30 mouse cellular contexts compared by ENCODE assay signal in the genomic region with DNA sequence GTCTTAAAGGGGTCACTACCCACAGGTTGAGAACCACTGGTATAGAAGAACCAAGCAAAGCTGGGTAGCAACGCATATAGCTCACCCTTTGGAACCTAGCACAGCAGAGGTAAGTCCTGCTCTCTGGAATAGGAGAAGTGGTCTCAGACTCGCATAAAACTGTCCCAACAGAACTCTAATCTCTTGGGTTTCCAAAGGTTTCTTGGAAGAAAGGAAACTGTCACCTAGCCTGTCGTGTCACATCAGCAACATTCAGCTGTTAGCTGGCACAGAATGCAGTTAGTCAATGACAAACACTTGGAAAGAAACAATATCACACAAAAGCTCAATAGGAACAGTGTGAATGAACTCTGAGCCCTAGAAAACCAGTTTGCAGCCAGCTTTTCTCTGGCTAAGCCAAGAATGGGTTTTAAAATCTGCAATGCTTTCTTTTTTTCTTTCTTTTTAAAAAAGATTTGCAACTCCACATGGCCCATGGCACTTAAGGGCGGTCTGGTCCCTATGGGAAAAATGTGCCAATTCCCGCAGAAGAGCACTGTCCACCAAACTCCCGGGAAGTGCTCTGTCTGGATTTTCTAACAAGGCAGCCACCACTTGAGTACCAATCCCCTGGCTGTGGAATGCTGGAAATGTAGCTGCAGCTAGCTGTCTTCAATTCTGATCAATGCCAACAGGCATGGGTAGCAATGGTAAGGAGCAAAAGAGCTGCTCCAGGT. TPM values are rescaled to one million over a fixed set of nuclear protein-coding genes. Genes with fewer than 3 reads are reported as not detected.
DNase-seq lines count a peak whose midpoint lies in the region; ATAC-seq and TF ChIP-seq lines count a peak whose summit lies in the region.
"Had no signal": no experiment of that assay in that cellular context is flagged by ENCODE, and none has a peak within 500 bp of the region (broad histone marks: within the 10 kb centered on the region; RNA-seq: fewer than 3 reads in every experiment).

No protein-coding gene starts in this region.

- no peak overlapping the region for H3K4me3 ChIP-seq in layer of hippocampus, adult 2 months
- no peak overlapping the region for H3K4me3 ChIP-seq in ES-E14 (ENCODE audit: insufficient read depth in 1 of 2, low read depth in 1 of 2, low read length in 2 of 2, poor library complexity in 1 of 2, severe bottlenecking in 1 of 2)
- no peak overlapping the region for H3K4me3 ChIP-seq in forebrain, embryonic 16.5 days (replicated peaks; ENCODE audit: low read length)
- H3K4me3 ChIP-seq: embryonic facial prominence, embryonic 10.5 days; embryonic facial prominence, embryonic 15.5 days; limb, embryonic 12.5 days; liver, embryonic 12.5 days; megakaryocyte, embryonic 14.5 days; neural tube, embryonic 15.5 days had no signal

- in situ Hi-C loops in ES-E14 (cut with MboI; ENCODE audit: low sequenced_read_pairs in 2 of 2, unreplicated experiment in 2 of 2) = no loop called here

- H3K4me2 ChIP-seq in forebrain, embryonic 16.5 days (ENCODE audit: low read length) = no peak overlapping the region
- H3K4me2 ChIP-seq: embryonic facial prominence, embryonic 15.5 days; limb, embryonic 12.5 days; liver, embryonic 12.5 days; neural tube, embryonic 15.5 days had no signal

- H3K9me3 ChIP-seq in ES-E14 (ENCODE audit: control insufficient read depth, insufficient read depth, low read depth, low read length) = no peaks in the 10 kb centered on the region
- no peaks in the 10 kb centered on the region for H3K9me3 ChIP-seq in forebrain, embryonic 16.5 days (ENCODE audit: control insufficient read depth, low read length)
- H3K9me3 ChIP-seq: embryonic facial prominence, embryonic 10.5 days; embryonic facial prominence, embryonic 15.5 days; limb, embryonic 12.5 days; liver, embryonic 12.5 days; megakaryocyte, embryonic 14.5 days; neural tube, embryonic 15.5 days had no signal

- ATAC-seq in forebrain, embryonic 16.5 days = peak; percentile 73; the same call in 1 of the 2 replicates
- ATAC-seq: activated CD4-positive, CD25-positive, alpha-beta regulatory T cell, adult 4 months; hindbrain, embryonic 16.5 days; liver, embryonic 12.5 days; liver, postnatal 0 days had no signal

- H3K27me3 ChIP-seq in forebrain, embryonic 16.5 days (replicated peaks; ENCODE audit: control insufficient read depth, insufficient read depth, low read length) = no peaks in the 10 kb centered on the region
- H3K27me3 ChIP-seq: embryonic facial prominence, embryonic 15.5 days; limb, embryonic 12.5 days; liver, embryonic 12.5 days; megakaryocyte, embryonic 14.5 days; neural tube, embryonic 15.5 days had no signal

- 21% methylated on average over 6 of the region's 6 CpGs for WGBS in forebrain, embryonic 16.5 days

- no peak for TF ChIP-seq CTCF in layer of hippocampus, adult 2 months (conservative IDR thresholded peaks at IDR 0.05)
- no peak for TF ChIP-seq CTCF in brain, embryonic 14.5 days (IDR thresholded peaks at IDR 0.05; ENCODE audit: borderline replicate concordance, extremely low read depth, insufficient read depth, insufficient read length)

- no peak for TF ChIP-seq POLR2A in brain, embryonic 14.5 days (IDR thresholded peaks at IDR 0.05; ENCODE audit: borderline replicate concordance, extremely low read depth, insufficient read depth, insufficient read length, poor library complexity, severe bottlenecking)

- peak overlapping the region; percentile 53; the same call in 1 of the 2 replicates for H3K27ac ChIP-seq in layer of hippocampus, adult 2 months
- H3K27ac ChIP-seq in ES-E14 (ENCODE audit: insufficient read depth, low read depth, low read length, poor library complexity, severe bottlenecking) = no peak overlapping the region
- peak overlapping the region; percentile 30; the same call in 1 of the 2 replicates for H3K27ac ChIP-seq in forebrain, embryonic 16.5 days (ENCODE audit: low read length)
- H3K27ac ChIP-seq: embryonic facial prominence, embryonic 10.5 days; embryonic facial prominence, embryonic 15.5 days; limb, embryonic 12.5 days; liver, embryonic 12.5 days; neural tube, embryonic 15.5 days; stomach, postnatal 0 days had no signal

- no peak for DNase-seq in layer of hippocampus, adult 2 months (ENCODE audit: low spot score in 2 of 2)
- no peak for DNase-seq in layer of hippocampus, postnatal 14 days (ENCODE audit: low spot score in 2 of 2)
- no peak for DNase-seq in ES-E14 (ENCODE audit: low read depth, low spot score)
- DNase-seq in brain, embryonic 14.5 days (ENCODE audit: low read depth) = peak; percentile 75
- DNase-seq in ovary, postnatal 36 days (ENCODE audit: low spot score) = no peak
- no peak for DNase-seq in kidney, adult 11 months
- DNase-seq: adrenal gland, adult 2 months; adrenal gland, postnatal 36 days; B cell, adult 2 months; cerebellum, adult 2 months; cerebellum, postnatal 14 days; kidney, adult 9 months; kidney, postnatal 10 days; layer of hippocampus, adult 9-11 months; liver, postnatal 0 days; lung, postnatal 36 days; right cerebral cortex, adult 18-20 months; spleen, adult 18-20 months; thymus, adult 18-20 months; thymus, postnatal 25 days had no signal

- peaks cover 45% of the 10 kb centered on the region for H3K36me3 ChIP-seq in ES-E14 (ENCODE audit: control insufficient read depth, insufficient read depth, low read length, poor library complexity, severe bottlenecking)
- peaks cover 7% of the 10 kb centered on the region for H3K36me3 ChIP-seq in forebrain, embryonic 16.5 days (ENCODE audit: control insufficient read depth, insufficient read depth)

- H3K4me1 ChIP-seq in ES-E14 (ENCODE audit: control insufficient read depth in 2 of 2, insufficient read depth in 2 of 2, low read length in 2 of 2, poor library complexity in 1 of 2) = peaks cover 3 to 4% of the 10 kb centered on the region in 2 experiments; a peak in 1 of 4 replicates
- peaks cover 7% of the 10 kb centered on the region; the same call in 1 of the 2 replicates for H3K4me1 ChIP-seq in forebrain, embryonic 16.5 days (replicated peaks; ENCODE audit: control insufficient read depth, insufficient read depth, low read length)
- H3K4me1 ChIP-seq: embryonic facial prominence, embryonic 10.5 days; embryonic facial prominence, embryonic 15.5 days; limb, embryonic 12.5 days; liver, embryonic 12.5 days; megakaryocyte, embryonic 14.5 days; neural tube, embryonic 15.5 days had no signal

- H3K9ac ChIP-seq in ES-E14 (ENCODE audit: insufficient read depth, low read depth, low read length, poor library complexity, severe bottlenecking) = no peak overlapping the region
- no peak overlapping the region for H3K9ac ChIP-seq in forebrain, embryonic 16.5 days (replicated peaks; ENCODE audit: low read depth, low read length)
- H3K9ac ChIP-seq: embryonic facial prominence, embryonic 15.5 days; limb, embryonic 12.5 days; liver, embryonic 12.5 days; liver, postnatal 0 days; neural tube, embryonic 15.5 days had no signal

TF ChIP-seq in ES-E14, 5 proteins besides CTCF, POLR2A, EP300 and RAD21:
- TF ChIP-seq MAFK (IDR thresholded peaks at IDR 0.05; ENCODE audit: insufficient read depth, low read depth, low read length) = no peak
- TF ChIP-seq CHD2 (IDR thresholded peaks at IDR 0.05; ENCODE audit: low read depth, low read length) = 0 out of 2 replicates have a peak, but pooled peaks have one; percentile 40

RNA-seq across cellular contexts. Expression of a gene that starts 17.9 kb away (rescaled TPM):
- 100 to 1,000 TPM; 118 to 124 TPM for total RNA-seq in layer of hippocampus, adult 2 months (2021)
- total RNA-seq in layer of hippocampus, postnatal 14 days (2021) = 100 to 1,000 TPM; 111 to 112 TPM
- total RNA-seq in ES-E14 (2012; rRNA removed) = 82.5 and 144 TPM in 2 replicates
- polyA plus RNA-seq in brain, embryonic 14.5 days (2012; rRNA removed) = 25.8 and 28.2 TPM in 2 replicates
- polyA plus RNA-seq in forebrain, embryonic 16.5 days (2015; fragmentation: Nextera tagmentation; extraction: Ambion mirVana) = 32.8 and 38.7 TPM in 2 replicates

RNA-seq across cellular contexts. Expression of a gene that starts 42.5 kb away (rescaled TPM):
- total RNA-seq in layer of hippocampus, adult 2 months (2021) = 10 to 100 TPM; 30.0 to 31.2 TPM
- total RNA-seq in layer of hippocampus, postnatal 14 days (2021) = 10 to 100 TPM; 28.3 to 29.1 TPM
- 70.6 and 100 TPM in 2 replicates for total RNA-seq in ES-E14 (2012; rRNA removed)
- polyA plus RNA-seq in brain, embryonic 14.5 days (2012; rRNA removed) = 34.5 and 35.4 TPM in 2 replicates
- 30.5 and 35.1 TPM in 2 replicates for polyA plus RNA-seq in forebrain, embryonic 16.5 days (2015; fragmentation: Nextera tagmentation; extraction: Ambion mirVana)

RNA-seq across cellular contexts. Expression of a gene that starts 42.5 kb away (rescaled TPM):
- total RNA-seq in layer of hippocampus, adult 2 months (2021) = 10 to 100 TPM; 51.3 to 52.3 TPM
- 10 to 100 TPM; 60.5 to 67.7 TPM for total RNA-seq in layer of hippocampus, postnatal 14 days (2021)
- total RNA-seq in ES-E14 (2012; rRNA removed) = 98.3 and 116 TPM in 2 replicates
- 59.7 and 76.7 TPM in 2 replicates for polyA plus RNA-seq in brain, embryonic 14.5 days (2012; rRNA removed)
- 37.4 and 40.7 TPM in 2 replicates for polyA plus RNA-seq in forebrain, embryonic 16.5 days (2015; fragmentation: Nextera tagmentation; extraction: Ambion mirVana)
